Mouse (Mus musculus) thymus, adult 2 months (tissue): ENCODE measurements around the gene Erp27. TPM values are rescaled to one million over a fixed set of nuclear protein-coding genes. Genes with fewer than 3 reads are reported as not detected.
"Not testable (repeated sequence)": the region's sequence is repeated elsewhere in the genome, so short reads cannot be mapped to it uniquely, and the experiment has no call there.

Source experiments
- DNase-seq: peaks from one replicate; pipeline ENCODE4 v3.0.0; 2021
- H3K27ac ChIP-seq: fragments of 200-500 bp; 2 replicates; pipeline ENCODE4 v1.5.1; 2012; ENCODE audit warnings: low read length, control low read depth; ENCODE audit not compliant: control insufficient read depth, insufficient read depth
- H3K27me3 ChIP-seq: fragments of 200-500 bp; 2 replicates; pipeline ENCODE4 v1.6.1; 2012; ENCODE audit warnings: mild to moderate bottlenecking, low read length, moderate library complexity, mixed read lengths; ENCODE audit not compliant: control insufficient read depth, insufficient read depth
- H3K36me3 ChIP-seq: fragments of 200-500 bp; 2 replicates; pipeline ENCODE4 v1.6.1; 2012; ENCODE audit warnings: mild to moderate bottlenecking, low read length, moderate library complexity; ENCODE audit not compliant: control insufficient read depth, insufficient read depth
- H3K4me1 ChIP-seq: fragments of 200-500 bp; replicated peaks from 2 replicates; pipeline ENCODE4 v1.6.1; 2012; ENCODE audit warnings: low read length; ENCODE audit not compliant: control insufficient read depth, insufficient read depth
- H3K4me3 ChIP-seq: fragments of 200-500 bp; 2 replicates; pipeline ENCODE4 v1.5.1; 2012; ENCODE audit warnings: mild to moderate bottlenecking, low read length, control low read depth, moderate library complexity; ENCODE audit not compliant: control insufficient read depth, insufficient read depth
- CTCF ChIP-seq: fragments of 200-500 bp; IDR thresholded peaks from 2 replicates; pipeline ENCODE4 v1.5.1; 2012; ENCODE audit warnings: mild to moderate bottlenecking, control low read depth, low read length, moderate library complexity, borderline replicate concordance; ENCODE audit not compliant: control insufficient read depth, poor library complexity, insufficient read depth; ENCODE audit errors: extremely low read depth
- POLR2A ChIP-seq: fragments of 200-500 bp; IDR thresholded peaks from 2 replicates; pipeline ENCODE4 v1.6.1; 2012; ENCODE audit warnings: mild to moderate bottlenecking, low read length, control low read depth, moderate library complexity; ENCODE audit not compliant: control insufficient read depth, poor library complexity, insufficient read depth; ENCODE audit errors: extremely low read depth
- WGBS: fragments of 180-500 bp; shearing (Covaris S2); methylation state at CpG from one replicate; pipeline ENCODE4 v1.1.7; 2018; 5-methylcytosine and 5-hydroxymethylcytosine counted together
- polyA plus RNA-seq: library from polyadenylated mRNA; depleted of rRNA; stranded (reverse); fragments of >200 nt; gene quantifications from 2 replicates; pipeline ENCODE4 v1.2.3, GENCODE M21; 2012

Erp27 gene
- polyA plus RNA-seq, 1 experiment = 2.4 TPM

- Histone ChIP-seq H3K4me1 (peaks cover 7% of the 10 kb centered on the region; the same call in 1 of the 2 replicates), H3K36me3 (no peaks in the 10 kb centered on the region), H3K4me3 (no peak overlapping the region), H3K27ac (no peak overlapping the region), H3K27me3 (no peaks in the 10 kb centered on the region)
- DNase-seq = no peak
- no peak for TF ChIP-seq CTCF
- TF ChIP-seq POLR2A = no peak
- 92% methylated on average over 4 of the region's 4 CpGs for WGBS
These were observed 24.2 kb downstream of the Erp27 start for GRCm38 (mm10) chr6:136897789-136898188.

GRCm38 (mm10) chr6:136894532-136895339 lies 27.2 kb downstream of the Erp27 start:
- 68% methylated on average over 15 of the region's 15 CpGs for WGBS
- TF ChIP-seq CTCF (no peak), POLR2A (no peak)
- H3K4me3 ChIP-seq = no peak overlapping the region
- H3K36me3 ChIP-seq = no peaks in the 10 kb centered on the region
- 0 out of 2 replicates have a peak, but pooled peaks cover 5% of the 10 kb centered on the region for H3K4me1 ChIP-seq
- DNase-seq = no peak
- no peak overlapping the region for H3K27ac ChIP-seq
- H3K27me3 ChIP-seq = no peaks in the 10 kb centered on the region

GRCm38 (mm10) chr6:136892002-136892401 lies 30.0 kb downstream of the Erp27 start:
- Histone ChIP-seq H3K4me1 (0 out of 2 replicates have a peak, but pooled peaks cover 3% of the 10 kb centered on the region), H3K27ac (no peak overlapping the region), H3K4me3 (no peak overlapping the region), H3K36me3 (no peaks in the 10 kb centered on the region), H3K27me3 (no peaks in the 10 kb centered on the region)
- DNase-seq = no peak
- TF ChIP-seq CTCF (no peak), POLR2A (no peak)
- WGBS = 95% methylated on average over 2 of the region's 2 CpGs

GRCm38 (mm10) chr6:136889554-136889953 lies 32.4 kb downstream of the Erp27 start:
- WGBS = 95% methylated on average over 6 of the region's 6 CpGs
- TF ChIP-seq POLR2A (no peak), CTCF (no peak)
- Histone ChIP-seq H3K4me1 (no peaks in the 10 kb centered on the region), H3K36me3 (no peaks in the 10 kb centered on the region), H3K4me3 (no peak overlapping the region), H3K27me3 (no peaks in the 10 kb centered on the region), H3K27ac (no peak overlapping the region)
- no peak for DNase-seq

- TF ChIP-seq POLR2A (no peak), CTCF (no peak)
- Histone ChIP-seq H3K27ac (no peak overlapping the region), H3K4me3 (no peak overlapping the region), H3K36me3 (no peaks in the 10 kb centered on the region), H3K27me3 (no peaks in the 10 kb centered on the region), H3K4me1 (no peaks in the 10 kb centered on the region)
- no peak for DNase-seq
- WGBS = 99% methylated on average over 6 of the region's 6 CpGs
These were observed 32.9 kb downstream of the Erp27 start for GRCm38 (mm10) chr6:136889067-136889466.

- Histone ChIP-seq H3K27me3 (no peaks in the 10 kb centered on the region), H3K4me1 (no peaks in the 10 kb centered on the region), H3K27ac (no peak overlapping the region), H3K4me3 (no peak overlapping the region), H3K36me3 (no peaks in the 10 kb centered on the region)
- TF ChIP-seq POLR2A (no peak), CTCF (no peak)
- WGBS = 93% methylated on average over 9 of the region's 9 CpGs
- DNase-seq = no peak
These were observed 34.1 kb downstream of the Erp27 start for GRCm38 (mm10) chr6:136887854-136888253.

- WGBS = 90% methylated on average over 1 of the region's 1 CpGs
- H3K27me3 ChIP-seq, DNase-seq, H3K27ac ChIP-seq, H3K36me3 ChIP-seq, H3K4me3 ChIP-seq, H3K4me1 ChIP-seq: not testable (repeated sequence)
These were observed 37.2 kb downstream of the Erp27 start for GRCm38 (mm10) chr6:136884766-136885165.
